Mouse (Mus musculus) layer of hippocampus, postnatal 14 days (tissue): ENCODE measurements around the gene Myo16. TPM values are rescaled to one million over a fixed set of nuclear protein-coding genes. Genes with fewer than 3 reads are reported as not detected.

Experiments used
- DNase-seq, 2 experiments: peaks; one replicate each; pipeline ENCODE4 v3.0.0; 2021 to 2022; ENCODE audit warnings: low spot score in 2 of 2, mixed read lengths in 1 of 2
- total RNA-seq, 2 experiments: library from RNA; stranded (reverse); gene quantifications; 2 replicates each; pipeline ENCODE4 v1.2.3; 2021

Myo16 gene
- total RNA-seq, 2 experiments from 2014 or later: 50.5 to 51.3 TPM

DNA sequence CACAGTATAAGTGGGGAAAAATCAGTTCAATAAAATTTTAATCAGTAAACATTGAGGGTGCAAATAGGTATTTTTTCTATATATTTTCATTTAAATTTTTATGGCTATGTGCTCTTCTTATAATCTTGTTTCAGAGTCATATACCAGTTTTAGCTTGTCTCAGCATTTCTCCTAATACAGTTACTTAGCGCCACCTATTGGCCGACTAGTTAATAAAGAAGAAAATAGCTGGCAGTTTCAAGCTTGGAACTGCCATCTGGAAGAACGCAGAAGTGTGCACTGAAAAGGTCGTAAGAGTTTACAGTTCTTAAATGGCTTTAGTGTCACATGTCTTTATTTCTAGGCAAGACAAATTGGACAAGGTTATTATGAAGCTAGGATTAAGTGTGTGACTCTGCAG lies 248.9 kb downstream of the Myo16 start:
- DNase-seq: peak in 1 of 2 experiments; percentile 85

DNA sequence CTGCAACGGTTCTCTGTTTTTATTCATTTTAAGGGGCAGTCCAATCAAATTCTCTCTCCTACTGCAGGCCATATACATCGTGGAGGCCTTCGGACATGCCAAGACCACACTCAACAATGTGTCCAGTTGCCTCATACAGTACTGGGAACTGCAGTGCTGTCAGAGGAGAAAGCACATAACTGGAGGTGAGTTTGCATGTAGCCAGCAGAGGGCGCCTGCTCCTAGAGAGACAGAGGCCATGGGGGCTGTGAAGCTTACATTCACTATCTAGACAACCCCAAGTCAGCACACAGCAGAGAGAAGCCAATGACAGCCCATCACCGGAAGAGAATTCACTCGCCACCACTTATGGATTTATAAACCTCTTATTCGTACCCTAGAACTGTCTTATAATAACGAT lies 251.8 kb downstream of the Myo16 start:
- DNase-seq: peak; percentile 51 to 57

DNA sequence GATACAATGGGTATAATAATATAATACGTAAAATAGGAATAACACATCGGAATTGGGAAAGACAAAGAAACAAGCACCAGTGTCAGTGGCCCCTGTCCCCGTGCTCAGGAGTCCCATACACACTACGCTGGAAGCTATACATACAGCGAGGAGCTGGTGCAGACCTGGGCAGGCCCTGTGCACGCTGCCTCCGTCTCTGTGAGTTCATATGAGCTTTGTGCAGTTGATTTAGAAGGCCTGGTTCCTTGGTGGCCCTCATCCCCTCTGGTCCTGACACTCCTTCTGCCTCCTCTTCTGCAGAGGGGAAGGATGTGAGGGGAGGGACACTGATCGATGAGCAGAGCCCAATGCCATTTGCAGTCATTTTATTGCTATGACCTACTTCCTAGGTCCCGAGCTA lies 255.3 kb downstream of the Myo16 start:
- no peak for DNase-seq

DNA sequence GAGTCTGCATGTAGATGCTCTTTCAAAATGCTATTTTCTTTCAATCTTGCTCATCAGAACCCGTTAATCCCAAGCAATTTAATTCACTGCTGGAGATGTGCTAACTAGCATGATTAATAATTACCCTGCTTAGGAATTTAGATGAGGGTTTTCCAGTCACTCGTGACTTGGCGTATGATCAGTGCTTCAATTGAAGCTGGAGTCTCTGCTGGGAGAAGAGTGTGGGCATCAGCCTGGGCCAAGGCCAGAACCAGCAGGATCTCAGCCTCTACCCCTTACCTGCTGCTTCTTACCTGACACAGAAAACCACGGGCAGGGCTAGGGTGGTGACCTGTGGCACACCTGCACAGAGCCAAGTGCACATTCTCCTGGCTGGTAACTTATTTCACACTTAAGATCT lies 257.8 kb downstream of the Myo16 start:
- no peak for DNase-seq

DNA sequence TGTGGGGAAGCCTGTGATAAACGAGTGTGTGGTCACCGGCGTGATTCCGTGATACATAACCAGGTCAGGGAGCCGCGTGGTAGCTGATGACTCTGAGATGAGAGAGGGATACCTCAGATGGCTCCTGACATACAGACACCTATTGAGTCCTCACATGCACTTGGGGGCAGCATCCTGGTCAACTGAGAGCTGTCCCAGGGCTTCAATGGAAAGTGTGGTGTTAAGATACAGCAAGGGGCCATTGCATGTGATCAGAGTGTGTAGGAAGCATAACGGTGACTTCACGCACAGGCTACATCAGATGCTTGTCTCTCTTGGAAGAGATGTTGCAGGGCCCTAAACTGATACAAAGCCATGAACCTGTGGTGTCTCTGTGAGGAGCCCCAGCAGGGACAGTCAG lies 260.2 kb downstream of the Myo16 start:
- no peak for DNase-seq

DNA sequence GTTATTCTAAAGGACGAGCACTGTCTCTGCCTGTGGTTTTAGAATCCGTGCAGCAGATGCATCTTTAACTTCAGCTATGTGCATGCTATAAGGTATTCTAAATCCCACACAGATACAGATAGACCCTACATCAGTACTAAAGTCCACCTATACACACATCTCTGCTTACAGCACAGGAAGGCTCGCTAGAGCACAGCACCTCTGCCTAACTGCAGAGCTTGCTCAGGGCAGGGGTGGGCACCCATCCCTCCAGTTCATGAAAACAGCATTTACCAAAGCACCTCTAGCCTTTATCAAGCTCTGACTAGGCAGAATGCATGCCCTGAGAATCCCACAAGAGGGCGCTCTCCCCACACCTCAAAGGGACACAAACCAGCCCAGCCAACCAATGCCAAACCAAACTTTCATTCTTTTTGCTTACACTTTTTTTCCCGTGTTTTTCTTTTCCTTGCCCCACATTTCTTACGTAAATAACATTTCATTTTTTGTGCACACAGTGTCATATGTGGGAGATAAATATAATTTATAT lies 261.0 kb downstream of the Myo16 start:
- peak; percentile 79 to 86 for DNase-seq

DNA sequence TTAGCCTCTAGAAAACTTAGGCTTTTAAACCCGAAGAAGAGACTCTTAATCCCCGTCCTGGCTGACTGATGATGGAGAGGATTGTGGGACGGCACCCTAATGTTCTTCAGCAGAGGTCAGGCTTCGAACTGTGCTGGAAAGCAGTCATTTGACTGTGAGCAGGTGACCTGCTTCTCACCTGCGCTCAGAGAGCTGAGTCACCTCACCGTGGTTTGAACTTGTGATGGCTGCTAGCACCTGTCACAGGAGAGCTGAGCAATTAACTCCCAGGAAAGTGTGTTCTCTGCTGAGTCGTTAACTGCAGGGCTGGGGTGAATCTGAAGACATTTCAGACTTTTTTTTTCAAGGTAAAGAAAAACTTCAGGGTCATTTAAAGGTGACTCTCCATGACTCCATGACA lies 261.6 kb downstream of the Myo16 start:
- no peak for DNase-seq

DNA sequence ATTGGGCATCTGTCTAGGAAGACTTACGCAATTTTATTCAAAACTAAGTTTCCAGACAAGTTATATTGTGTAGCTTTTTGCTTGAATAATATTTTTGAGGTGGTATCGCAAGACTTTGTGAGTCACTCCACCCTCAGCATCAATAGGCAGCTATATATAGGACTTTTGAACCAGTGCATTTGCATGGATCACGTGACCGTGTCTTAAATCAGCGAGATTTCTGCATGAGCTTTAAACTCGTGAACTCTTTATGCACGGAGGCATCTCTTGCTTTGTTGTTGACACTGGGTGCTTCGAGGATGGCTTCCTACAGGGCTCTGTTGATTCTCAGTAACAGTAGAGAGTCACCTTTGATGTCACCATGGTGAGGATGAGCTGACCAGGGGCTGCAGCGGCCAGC lies 262.2 kb downstream of the Myo16 start:
- DNase-seq: no peak

DNA sequence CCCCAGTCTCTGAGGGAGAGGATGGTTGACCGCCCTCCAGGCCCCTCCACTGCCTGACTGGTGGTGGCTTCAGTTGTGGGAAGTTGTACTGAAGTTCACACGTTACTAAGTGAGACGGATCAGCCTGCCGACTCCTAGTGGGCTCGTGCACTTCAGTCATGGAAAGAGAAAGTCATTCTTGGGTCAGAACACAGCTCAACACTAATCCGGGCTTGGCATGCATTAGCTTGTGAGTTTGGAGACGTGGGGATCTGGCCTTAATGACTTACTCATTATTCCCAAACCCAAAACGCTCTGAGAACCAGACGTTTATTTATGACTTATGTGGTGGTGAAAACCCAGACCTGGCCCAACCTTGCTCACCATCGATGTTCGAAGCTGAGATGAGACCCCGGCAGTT lies 263.1 kb downstream of the Myo16 start:
- no peak for DNase-seq

DNA sequence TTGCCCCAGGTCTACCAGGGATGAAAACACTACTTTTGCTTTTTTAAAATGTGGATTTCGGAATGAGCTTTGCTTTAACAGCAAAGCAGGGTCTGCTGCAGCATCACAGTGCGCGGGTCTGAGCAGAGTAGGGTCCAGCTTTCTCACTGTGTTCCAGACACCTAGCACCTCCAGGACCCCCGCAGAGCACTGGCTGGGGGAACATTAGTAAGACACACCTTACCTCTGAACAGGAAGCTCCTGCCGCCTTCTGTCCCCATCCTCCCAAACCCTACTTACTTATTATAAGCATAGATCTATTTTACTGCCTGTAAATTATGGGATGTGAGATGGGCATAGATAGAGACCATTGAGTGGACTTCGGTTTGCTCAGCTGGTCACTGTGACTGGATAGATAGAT lies 263.6 kb downstream of the Myo16 start:
- no peak for DNase-seq

DNA sequence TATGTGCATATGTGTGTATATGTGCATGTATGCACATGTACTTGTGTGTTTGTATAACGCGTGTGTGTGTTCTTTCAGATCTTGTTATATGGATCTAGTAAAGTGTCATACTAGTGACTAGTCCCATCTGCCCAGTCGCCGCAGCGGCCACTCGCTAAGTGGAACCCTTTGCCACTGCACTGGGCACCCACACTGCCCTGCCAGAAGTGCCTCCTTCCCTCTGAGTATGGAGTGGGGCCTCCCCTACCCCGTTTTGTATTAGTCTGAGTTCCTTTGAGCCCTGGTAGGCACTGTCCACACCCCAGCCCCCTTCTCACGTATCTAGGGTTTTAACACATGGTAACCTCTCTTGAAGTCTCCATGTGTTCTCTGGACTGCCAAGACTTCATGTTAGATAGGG lies 264.3 kb downstream of the Myo16 start:
- DNase-seq: no peak

DNA sequence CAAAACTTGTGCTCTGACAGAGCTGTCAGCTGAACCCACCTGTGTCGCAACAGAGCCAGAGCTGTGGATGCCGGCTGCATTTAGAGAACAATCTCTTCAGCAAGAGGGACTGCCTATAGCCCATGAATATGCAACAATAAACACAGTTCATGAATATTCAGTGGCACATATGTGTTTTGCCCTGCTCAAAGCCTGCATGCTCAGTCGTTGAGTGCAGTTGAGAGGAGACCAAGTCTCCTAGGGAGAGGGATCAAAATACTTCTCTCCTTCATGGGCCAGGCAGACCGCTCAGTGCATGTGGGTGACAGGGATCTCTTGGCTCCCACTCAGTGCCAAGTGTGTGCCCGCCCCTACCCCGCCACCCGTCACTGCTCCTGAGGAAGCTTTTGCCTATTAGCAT lies 265.3 kb downstream of the Myo16 start:
- no peak for DNase-seq

DNA sequence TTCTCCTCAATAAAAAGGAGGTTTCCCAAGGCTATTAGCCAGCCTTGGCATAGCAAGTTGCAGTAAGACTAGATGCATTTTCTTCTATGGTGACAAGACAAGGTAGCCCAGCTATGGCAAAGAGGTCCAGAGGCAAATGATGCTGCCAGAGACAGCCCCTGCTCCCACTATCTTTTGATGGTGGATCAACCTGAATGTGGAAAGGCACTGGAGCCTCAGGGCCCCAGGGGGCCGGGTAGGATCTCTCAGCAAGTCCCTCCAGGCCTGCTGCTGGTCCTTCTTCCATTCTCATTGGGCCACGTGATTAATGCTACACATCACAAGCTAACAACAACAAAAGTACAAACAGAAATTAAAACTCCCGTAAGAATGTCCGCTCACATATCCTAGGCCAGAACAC lies 266.0 kb downstream of the Myo16 start:
- no peak for DNase-seq

DNA sequence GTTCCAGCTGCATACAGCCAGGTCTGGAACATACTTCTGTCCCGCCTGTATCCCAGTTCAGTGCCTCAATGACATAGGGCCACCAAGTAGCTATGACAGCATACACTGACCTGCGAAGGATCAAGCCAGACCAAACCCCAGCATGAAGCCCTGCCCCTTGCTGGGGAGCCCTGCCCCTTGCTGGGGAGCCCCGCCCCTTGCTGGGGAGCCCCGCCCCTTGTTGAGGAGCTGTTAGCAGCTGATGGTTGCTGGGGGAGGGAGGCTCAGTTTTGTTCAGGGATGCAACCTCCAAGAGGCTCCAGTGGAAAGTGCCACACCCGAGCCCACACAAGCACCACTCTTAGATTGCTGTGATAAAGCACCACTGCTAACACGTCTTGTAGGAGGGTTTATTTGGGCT lies 266.8 kb downstream of the Myo16 start:
- DNase-seq: no peak

DNA sequence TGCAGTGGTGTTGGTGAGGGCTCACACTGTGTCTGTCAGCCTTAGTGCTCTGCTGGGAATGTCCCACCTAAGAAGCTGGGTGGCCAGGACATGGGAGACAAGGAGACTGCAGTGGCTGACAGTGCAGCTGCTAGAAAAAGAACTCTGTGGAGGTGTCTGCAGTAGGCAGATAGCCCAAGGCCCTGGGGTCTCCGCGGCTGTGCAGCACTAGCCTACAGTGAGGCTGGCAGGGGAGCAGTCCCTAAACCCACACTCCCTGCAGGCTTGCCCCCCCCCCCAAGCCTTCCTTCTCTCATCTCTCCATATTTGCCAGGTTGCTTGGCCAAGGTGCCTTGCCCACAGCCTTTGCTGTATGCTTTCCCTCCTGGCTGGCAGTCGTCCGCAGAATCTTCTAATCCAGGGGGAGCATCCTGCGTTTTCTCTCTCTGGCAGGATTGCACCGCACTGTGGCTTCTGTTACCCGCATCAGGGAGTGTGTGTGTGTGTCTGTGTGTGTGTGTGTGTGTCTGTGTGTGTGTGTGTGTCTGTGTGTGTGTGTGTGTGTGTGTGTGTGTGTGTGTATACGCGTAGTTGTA lies 267.9 kb downstream of the Myo16 start:
- no peak for DNase-seq

DNA sequence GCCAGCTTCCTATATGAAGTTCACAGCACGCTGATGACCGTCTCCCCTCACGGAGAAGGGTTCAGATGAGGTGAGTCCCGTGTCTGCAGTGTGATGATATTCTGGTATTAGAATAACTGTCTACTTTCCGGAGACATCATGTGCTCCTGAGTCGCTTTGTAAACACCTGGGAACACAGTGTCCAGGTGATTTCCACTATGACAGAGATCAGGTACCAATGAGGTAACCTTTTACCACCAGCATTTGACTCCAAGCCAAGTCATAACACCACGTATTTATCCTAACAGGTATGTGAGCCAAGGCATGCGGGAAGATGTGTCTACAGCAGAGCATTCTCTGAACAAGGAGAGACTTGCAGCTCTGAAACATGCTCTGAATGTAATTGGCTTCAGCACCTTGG lies 281.8 kb downstream of the Myo16 start:
- DNase-seq: no peak

DNA sequence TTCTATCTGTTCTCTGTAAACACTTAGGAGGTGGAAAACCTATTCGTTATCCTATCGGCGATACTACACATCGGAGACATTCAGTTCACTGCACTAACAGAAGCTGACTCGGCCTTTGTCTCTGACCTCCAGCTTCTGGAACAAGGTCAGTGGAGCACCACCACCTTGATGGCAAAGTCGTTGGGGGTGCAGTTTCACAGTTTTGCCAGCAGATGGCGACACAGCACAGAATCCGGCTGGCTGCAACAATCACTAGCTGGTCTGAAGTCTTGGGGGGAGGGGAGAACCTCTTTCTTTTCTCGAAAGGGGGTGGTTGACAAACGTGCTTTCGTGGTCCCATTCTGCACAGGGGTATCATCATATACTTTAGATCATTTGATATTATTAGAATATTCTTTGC lies 285.1 kb downstream of the Myo16 start:
- DNase-seq: peak; percentile 81 to 83

DNA sequence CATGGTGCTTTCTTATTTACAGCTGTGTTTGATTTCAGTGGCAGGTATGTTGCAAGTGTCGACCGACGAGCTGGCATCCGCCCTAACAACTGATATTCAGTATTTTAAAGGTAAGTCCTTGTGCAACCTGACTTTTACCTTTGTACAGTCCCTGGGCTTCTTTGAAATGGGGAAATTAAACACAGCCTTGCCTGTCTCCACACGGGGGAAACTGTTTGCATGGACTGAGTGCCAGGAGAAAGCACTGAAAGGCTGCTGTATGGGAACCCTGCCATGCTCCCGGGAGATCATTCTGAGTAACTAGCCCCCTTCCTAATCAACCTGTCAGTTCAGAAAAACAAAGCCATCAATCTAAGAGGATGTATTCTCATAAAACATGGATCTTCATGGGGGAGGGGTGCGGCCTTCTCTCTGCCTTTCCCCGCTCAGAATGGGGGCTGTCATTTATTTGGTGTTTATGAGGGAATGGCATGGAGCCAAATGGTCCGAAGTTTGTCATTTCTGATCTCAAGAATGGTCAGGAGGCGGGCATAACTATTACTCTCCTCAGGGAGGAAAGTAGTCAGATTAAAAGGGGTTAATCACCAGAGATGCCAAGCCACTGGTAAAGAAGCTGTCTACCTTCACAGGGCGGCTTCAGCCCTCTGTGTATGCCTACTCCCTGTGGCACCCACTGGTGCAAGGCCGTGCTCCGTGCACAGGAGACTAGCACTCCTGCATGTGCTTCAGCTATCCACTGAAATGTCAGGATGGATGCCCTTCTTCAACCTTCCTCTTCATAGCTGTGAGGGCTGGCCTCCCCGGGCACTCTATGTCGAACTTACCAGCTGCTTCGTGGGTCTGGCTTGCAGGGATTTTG lies 286.1 kb downstream of the Myo16 start:
- DNase-seq: no peak

DNA sequence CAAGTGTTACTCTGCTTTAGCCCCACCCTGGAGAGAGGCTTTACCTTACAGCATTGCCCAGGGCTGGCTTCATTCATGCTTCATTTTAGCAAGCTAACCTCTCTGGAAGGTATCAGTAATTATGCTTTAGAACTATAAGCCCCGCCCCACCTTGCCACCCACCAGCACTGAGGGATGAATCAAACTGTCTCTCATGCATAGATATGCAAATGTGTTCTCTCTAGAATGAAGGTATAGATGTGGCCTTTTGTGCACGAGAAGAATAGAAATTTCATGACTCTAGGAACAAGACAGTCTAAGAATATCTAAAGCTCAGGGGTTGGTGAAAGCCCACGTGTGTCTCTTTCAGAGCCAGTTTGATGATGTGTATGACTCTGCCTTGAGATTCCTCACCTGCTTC lies 288.9 kb downstream of the Myo16 start:
- no peak for DNase-seq

DNA sequence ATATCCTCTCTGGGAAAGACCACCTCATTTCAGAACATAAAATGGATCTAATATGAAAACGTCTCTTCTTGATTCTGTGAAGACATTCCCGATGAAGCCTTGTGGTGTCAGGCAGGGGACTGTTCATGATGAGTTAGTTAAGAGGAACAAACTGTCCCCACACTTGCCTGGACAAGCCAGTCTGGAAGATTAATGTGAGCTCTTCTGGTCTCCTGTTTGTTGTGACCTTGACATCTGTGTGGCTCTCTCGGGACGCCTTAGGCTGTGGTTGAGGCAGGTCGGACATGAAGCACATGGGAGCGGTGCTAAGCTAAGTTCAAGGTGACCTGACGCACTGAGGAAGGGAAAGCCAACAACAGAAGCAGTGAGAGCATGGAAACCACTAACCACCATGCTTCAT lies 291.3 kb downstream of the Myo16 start:
- DNase-seq: no peak

DNA sequence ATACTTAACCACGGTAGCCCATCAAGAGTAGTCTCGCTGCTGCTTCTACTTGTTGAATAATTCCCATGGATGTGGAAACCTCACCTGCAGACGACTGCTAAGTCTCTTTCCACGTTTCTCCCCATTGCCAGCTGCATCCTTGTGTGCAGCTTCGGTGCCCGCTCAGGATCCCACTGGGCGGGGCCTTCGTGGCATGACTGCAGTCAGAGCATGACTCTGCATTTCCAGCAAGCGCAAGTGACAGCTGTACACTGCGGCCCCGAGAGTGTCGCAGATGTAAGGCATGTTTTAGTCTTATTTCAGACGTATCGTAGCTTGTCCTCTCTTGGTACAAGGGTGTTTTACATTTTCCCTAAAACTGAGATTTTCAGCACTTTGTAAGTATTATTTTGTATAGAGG lies 294.8 kb downstream of the Myo16 start:
- DNase-seq: no peak

DNA sequence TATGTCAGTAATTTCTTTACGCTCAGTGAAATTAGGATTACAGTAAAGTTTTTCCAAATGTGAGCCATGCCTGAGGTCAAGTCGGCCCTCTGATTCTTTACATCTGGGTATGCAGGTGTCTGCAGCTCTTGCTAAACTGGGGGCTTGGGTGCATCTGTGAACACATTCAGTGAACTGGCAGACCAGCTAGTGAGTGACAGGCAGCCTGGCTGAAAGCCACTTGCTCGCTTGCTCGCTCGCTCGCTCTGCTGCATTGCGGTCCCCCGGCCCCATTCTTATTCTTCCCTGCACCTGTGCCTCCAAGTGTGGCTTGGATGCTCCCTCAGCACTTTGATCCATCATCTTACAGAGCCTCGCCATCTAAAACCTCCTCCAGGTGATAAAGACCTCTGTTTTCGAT lies 299.3 kb downstream of the Myo16 start:
- peak in 1 of 2 experiments; percentile 22 for DNase-seq

DNA sequence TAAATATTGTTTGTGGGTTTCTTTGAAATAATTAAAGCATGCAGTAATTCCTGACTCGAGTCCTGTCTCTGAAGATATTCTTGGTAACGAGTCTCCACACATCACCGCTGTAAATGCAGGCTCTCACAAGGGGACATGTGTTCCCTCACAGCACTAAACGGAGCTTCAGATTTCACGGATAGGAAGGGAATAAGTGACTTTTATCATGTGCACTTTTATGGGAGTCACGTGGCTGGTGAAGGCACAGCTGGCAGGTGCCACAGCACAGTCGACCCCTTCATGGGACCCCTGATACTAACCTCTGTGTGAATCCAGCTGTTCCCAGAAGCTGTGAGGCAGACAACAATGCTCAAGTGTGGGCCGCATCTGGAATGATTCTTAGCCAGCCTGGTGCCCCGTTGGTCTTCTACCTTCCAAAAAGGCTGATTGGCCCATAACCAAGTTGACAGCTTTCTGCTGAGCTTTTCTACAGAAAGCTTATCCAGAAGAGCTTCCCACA lies 304.5 kb downstream of the Myo16 start:
- DNase-seq: peak in 1 of 2 experiments; percentile 31
